ENCODE assay signal across 8 mouse cellular contexts in the genomic region with DNA sequence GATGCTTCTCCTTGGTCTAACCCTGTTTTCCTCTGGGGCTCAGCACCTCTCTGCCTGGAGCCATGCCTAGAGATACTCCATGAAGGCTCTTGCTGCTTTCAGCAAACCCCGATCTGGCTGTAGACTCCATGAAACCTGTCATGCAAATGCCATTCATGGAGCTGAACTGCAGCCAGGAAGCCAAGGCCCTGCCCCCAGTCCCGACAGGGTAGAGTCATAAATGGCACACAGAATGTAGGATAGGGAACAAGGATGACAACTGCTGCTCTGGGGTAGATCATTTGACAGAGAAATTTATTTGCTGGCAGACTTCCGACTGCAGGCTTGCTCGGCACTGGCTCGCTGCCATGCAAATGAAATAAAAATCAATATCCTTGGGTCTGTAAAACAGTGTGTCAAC.
A peak's percentile ranks its signal among the peaks of the same experiment; 100 is the strongest.
DNase-seq lines count a peak whose midpoint lies in the region; ATAC-seq lines count a peak whose summit lies in the region.

No protein-coding gene starts in this region.

- WGBS in neural tube, embryonic 12.5 days: 52% methylated on average over 5 of the region's 5 CpGs
- WGBS in hindbrain, embryonic 14.5 days: 17% methylated on average over 5 of the region's 5 CpGs
- 14% methylated on average over 5 of the region's 5 CpGs for WGBS in stomach, embryonic 16.5 days

- 0 out of 2 replicates have a peak overlapping the region, but pooled peaks have one; percentile 24 for H3K4me2 ChIP-seq in neural tube, embryonic 12.5 days (replicated peaks)
- peak overlapping the region; percentile 31 for H3K4me2 ChIP-seq in hindbrain, embryonic 14.5 days (replicated peaks)
- H3K4me2 ChIP-seq in stomach, embryonic 16.5 days (ENCODE audit: low read depth, low read length): no peak overlapping the region

- no peaks in the 10 kb centered on the region for H3K9me3 ChIP-seq in neural tube, embryonic 12.5 days
- H3K9me3 ChIP-seq in hindbrain, embryonic 14.5 days (ENCODE audit: control insufficient read depth, low read length): no peaks in the 10 kb centered on the region
- H3K9me3 ChIP-seq in stomach, embryonic 16.5 days (replicated peaks; ENCODE audit: control insufficient read depth, low read length): no peaks in the 10 kb centered on the region

- no peak overlapping the region for H3K27ac ChIP-seq in neural tube, embryonic 12.5 days
- peak overlapping the region; percentile 85 for H3K27ac ChIP-seq in hindbrain, embryonic 14.5 days
- peak overlapping the region; percentile 68 for H3K27ac ChIP-seq in stomach, embryonic 16.5 days (ENCODE audit: low read length)

- no peak for DNase-seq in neural tube, embryonic 10.5 days (ENCODE audit: extremely low spot score, low spot score)
- DNase-seq in cerebellum, adult 9-10 months: peak; percentile 80
- peak; percentile 67 for DNase-seq in hindbrain, embryonic 14.5 days (ENCODE audit: low spot score)
- peak; percentile 58 to 66 for DNase-seq in layer of hippocampus, postnatal 10 days (ENCODE audit: low spot score in 2 of 2)
- DNase-seq in c-Kit-positive CD71-positive TER-119-positive erythroid progenitor cells, embryonic 14.5 days (ENCODE audit: low spot score): no peak
- no peak for DNase-seq in left cerebral cortex, postnatal 36 days (ENCODE audit: low spot score in 2 of 2)

- intact Hi-C loops in left cerebral cortex, postnatal 36 days (cut with DNase I): no loop called here

- no peak overlapping the region for H3K9ac ChIP-seq in neural tube, embryonic 12.5 days
- H3K9ac ChIP-seq in hindbrain, embryonic 14.5 days: peak overlapping the region; percentile 35; the same call in 1 of the 2 replicates
- no peak overlapping the region for H3K9ac ChIP-seq in stomach, embryonic 16.5 days (ENCODE audit: low read length)

- no peak for ATAC-seq in neural tube, embryonic 12.5 days (ENCODE audit: low FRiP score, low read depth)
- ATAC-seq in hindbrain, embryonic 14.5 days (ENCODE audit: low FRiP score): peak; percentile 61
- ATAC-seq in stomach, embryonic 16.5 days (ENCODE audit: insufficient read depth, low FRiP score): peak; percentile 21; the same call in 1 of the 2 replicates

- peaks cover 8% of the 10 kb centered on the region; the same call in 1 of the 2 replicates for H3K36me3 ChIP-seq in neural tube, embryonic 12.5 days
- peaks cover 5% of the 10 kb centered on the region; the same call in 1 of the 2 replicates for H3K36me3 ChIP-seq in hindbrain, embryonic 14.5 days (replicated peaks; ENCODE audit: control insufficient read depth, insufficient read depth)
- H3K36me3 ChIP-seq in stomach, embryonic 16.5 days (ENCODE audit: control insufficient read depth, insufficient read depth, low read length): no peaks in the 10 kb centered on the region

- H3K27me3 ChIP-seq in neural tube, embryonic 12.5 days (replicated peaks): no peaks in the 10 kb centered on the region
- H3K27me3 ChIP-seq in hindbrain, embryonic 14.5 days (ENCODE audit: control insufficient read depth, insufficient read depth, low read length): no peaks in the 10 kb centered on the region
- H3K27me3 ChIP-seq in stomach, embryonic 16.5 days (ENCODE audit: control insufficient read depth, insufficient read depth, low read length): no peaks in the 10 kb centered on the region

- peaks cover 69% of the 10 kb centered on the region for H3K4me1 ChIP-seq in neural tube, embryonic 12.5 days
- peaks cover 69% of the 10 kb centered on the region for H3K4me1 ChIP-seq in hindbrain, embryonic 14.5 days (replicated peaks; ENCODE audit: control insufficient read depth, insufficient read depth, low read length)
- peaks cover 78% of the 10 kb centered on the region for H3K4me1 ChIP-seq in stomach, embryonic 16.5 days (ENCODE audit: control insufficient read depth, insufficient read depth, low read length)

- no peak overlapping the region for H3K4me3 ChIP-seq in neural tube, embryonic 12.5 days
- no peak overlapping the region for H3K4me3 ChIP-seq in hindbrain, embryonic 14.5 days (replicated peaks; ENCODE audit: low read length)
- no peak overlapping the region for H3K4me3 ChIP-seq in stomach, embryonic 16.5 days (replicated peaks; ENCODE audit: low read length)

Comparison
In these comparisons a context has a peak if more than half of its experiments do, and no peak if none do; other contexts are left out.
1. DNase-seq: peak in cerebellum, adult 9-10 months (single experiment), hindbrain, embryonic 14.5 days (single experiment) and layer of hippocampus, postnatal 10 days (2 of 2); none in neural tube, embryonic 10.5 days (single experiment), c-Kit-positive CD71-positive TER-119-positive erythroid progenitor cells, embryonic 14.5 days (single experiment) and left cerebral cortex, postnatal 36 days (0 of 2).